Mouse (Mus musculus) thymus, adult 18-20 months (tissue): ENCODE measurements around the gene Zswim1.
"Not testable (repeated sequence)": the region's sequence is repeated elsewhere in the genome, so short reads cannot be mapped to it uniquely, and the experiment has no call there.

Experiments
- DNase-seq, 2 experiments: peaks; one replicate each; pipeline ENCODE4 v3.0.0; 2022; ENCODE audit warnings: mixed read lengths in 2 of 2

The Zswim1 gene

GRCm38 (mm10) chr2:164871602-164872303 is 49.3 kb downstream of the Zswim1 start:
- no peak for DNase-seq

- DNase-seq, result no peak
These were observed 51.1 kb downstream of the Zswim1 start for GRCm38 (mm10) chr2:164873621-164874020.

- no peak for DNase-seq
These were observed 51.8 kb downstream of the Zswim1 start for GRCm38 (mm10) chr2:164874239-164874769.

GRCm38 (mm10) chr2:164875648-164876047 is 53.2 kb downstream of the Zswim1 start:
- not testable (repeated sequence) for DNase-seq
